Mouse (Mus musculus) CH12.LX (cell line): Measurements from ENCODE around the gene Slc39a3. TPM values are rescaled to one million over a fixed set of nuclear protein-coding genes. Genes with fewer than 3 reads are reported as not detected.

ENCODE experiments used
- DNase-seq: peaks from one replicate; pipeline ENCODE4 v3.0.0-alpha.2; 2013; ENCODE audit errors: extremely low read depth
- H3K27ac ChIP-seq: 2 replicates; pipeline ENCODE4 v1.5.1; 2012; ENCODE audit warnings: low read depth, mild to moderate bottlenecking, control low read depth, moderate library complexity; ENCODE audit not compliant: insufficient read depth
- H3K27me3 ChIP-seq: replicated peaks from 2 replicates; pipeline ENCODE3; 2012; ENCODE audit warnings: inconsistent platforms
- H3K36me3 ChIP-seq, 2 experiments: replicated peaks in 1 of 2; 2 replicates each; pipeline versions ENCODE3 to v1.6.1; 2012; ENCODE audit warnings: inconsistent platforms in 1 of 2, low read length in 1 of 2, mild to moderate bottlenecking in 1 of 2, mixed read lengths in 1 of 2, moderate library complexity in 1 of 2; ENCODE audit not compliant: control insufficient read depth in 1 of 2, insufficient read depth in 1 of 2
- H3K4me1 ChIP-seq, 2 experiments: 2 replicates each; pipeline ENCODE4 v1.6.1; 2012; ENCODE audit warnings: inconsistent platforms in 1 of 2, moderate library complexity in 1 of 2; ENCODE audit not compliant: insufficient read depth in 2 of 2, control insufficient read depth in 1 of 2
- H3K4me2 ChIP-seq: 2 replicates; pipeline ENCODE4 v1.6.1; 2012; ENCODE audit warnings: low read depth, mild to moderate bottlenecking, control low read depth; ENCODE audit not compliant: poor library complexity, insufficient read depth, severe bottlenecking
- H3K4me3 ChIP-seq, 3 experiments: fragments of 150-350 bp in 1 of 3; sonication (generic) in 1 of 3; replicated peaks in 1 of 3; 2 replicates each; pipeline versions ENCODE3 to v1.5.1; 2011 to 2012; ENCODE audit warnings: low read depth in 2 of 3, low read length in 2 of 3, mild to moderate bottlenecking in 2 of 3, moderate library complexity in 2 of 3, control low read depth in 1 of 3, improper control_type of control experiment in 1 of 3, inconsistent platforms in 1 of 3, mixed read lengths in 1 of 3; ENCODE audit not compliant: poor library complexity in 1 of 3
- H3K79me2 ChIP-seq: replicated peaks from 2 replicates; pipeline ENCODE4 v1.6.1; 2012; ENCODE audit warnings: mild to moderate bottlenecking, moderate library complexity; ENCODE audit not compliant: control insufficient read depth, poor library complexity, insufficient read depth, severe bottlenecking; ENCODE audit errors: extremely low read depth
- H3K9ac ChIP-seq: 2 replicates; pipeline ENCODE4 v1.6.1; 2012; ENCODE audit warnings: low read depth, mild to moderate bottlenecking, control low read depth, moderate library complexity; ENCODE audit not compliant: insufficient read depth
- H3K9me3 ChIP-seq: replicated peaks from 2 replicates; pipeline ENCODE3; 2012; ENCODE audit warnings: low read length, inconsistent platforms, mixed read lengths
- BHLHE40 ChIP-seq: IDR thresholded peaks from 2 replicates; pipeline ENCODE4 v1.6.1; 2011; ENCODE audit warnings: mild to moderate bottlenecking, low read depth, low read length, improper control_type of control experiment
- CHD1 ChIP-seq: IDR thresholded peaks from 2 replicates; pipeline ENCODE4 v1.6.1; 2012; ENCODE audit warnings: low read depth, low read length, improper control_type of control experiment, inconsistent platforms
- CTCF ChIP-seq, 2 experiments: IDR thresholded peaks in 1 of 2; conservative IDR thresholded peaks in 1 of 2; 2 replicates each; pipeline ENCODE4 v1.5.1; 2011 to 2012; ENCODE audit warnings: low read depth in 2 of 2, low read length in 2 of 2, improper control_type of control experiment in 1 of 2, inconsistent platforms in 1 of 2, mild to moderate bottlenecking in 1 of 2, moderate library complexity in 1 of 2
- E2F4 ChIP-seq: IDR thresholded peaks from 2 replicates; pipeline ENCODE4 v1.6.1; 2011; ENCODE audit warnings: low read depth, low read length, improper control_type of control experiment; ENCODE audit not compliant: insufficient replicate concordance
- ELF1 ChIP-seq: IDR thresholded peaks from 2 replicates; pipeline ENCODE4 v1.6.1; 2014; ENCODE audit warnings: low read depth, mild to moderate bottlenecking, inconsistent platforms, low read length, improper control_type of control experiment
- ETS1 ChIP-seq: conservative IDR thresholded peaks from 2 replicates; pipeline ENCODE4 v1.6.1; 2012; ENCODE audit warnings: low read depth, mild to moderate bottlenecking, inconsistent platforms, low read length, improper control_type of control experiment, moderate library complexity
- IRF4 ChIP-seq: IDR thresholded peaks from 2 replicates; pipeline ENCODE4 v1.6.1; 2014; ENCODE audit warnings: low read depth, mild to moderate bottlenecking, inconsistent platforms, low read length, improper control_type of control experiment
- JUN ChIP-seq: IDR thresholded peaks from 2 replicates; pipeline ENCODE4 v1.6.1; 2011; ENCODE audit warnings: low read depth, mild to moderate bottlenecking, low read length, improper control_type of control experiment, moderate library complexity; ENCODE audit not compliant: insufficient read depth
- JUND ChIP-seq: conservative IDR thresholded peaks from 2 replicates; pipeline ENCODE4 v1.6.1; 2011; ENCODE audit warnings: low read depth, low read length, improper control_type of control experiment
- KAT2A ChIP-seq: IDR thresholded peaks from 2 replicates; pipeline ENCODE4 v1.6.1; 2012; ENCODE audit warnings: low read length, improper control_type of control experiment, inconsistent platforms; ENCODE audit not compliant: insufficient replicate concordance
- MAFK ChIP-seq: IDR thresholded peaks from 2 replicates; pipeline ENCODE4 v1.6.1; 2011; ENCODE audit warnings: low read length, improper control_type of control experiment; ENCODE audit not compliant: insufficient replicate concordance
- NELFE ChIP-seq: IDR thresholded peaks from 2 replicates; pipeline ENCODE4 v1.6.1; 2011; ENCODE audit warnings: low read depth, low read length, improper control_type of control experiment
- NRF1 ChIP-seq: IDR thresholded peaks from 2 replicates; pipeline ENCODE4 v1.6.1; 2014; ENCODE audit warnings: low read depth, mild to moderate bottlenecking, inconsistent platforms, low read length, improper control_type of control experiment, moderate library complexity
- PAX5 ChIP-seq: IDR thresholded peaks from 2 replicates; pipeline ENCODE4 v1.6.1; 2012; ENCODE audit warnings: low read length, inconsistent platforms, mixed read lengths
- POLR2A ChIP-seq: IDR thresholded peaks from 2 replicates; pipeline ENCODE4 v1.6.1; 2011; ENCODE audit warnings: low read depth, mild to moderate bottlenecking, improper control_type of control experiment, low read length
- POLR2AphosphoS2 ChIP-seq: IDR thresholded peaks from 2 replicates; pipeline ENCODE4 v1.6.1; 2011; ENCODE audit warnings: low read depth, low read length, improper control_type of control experiment
- RAD21 ChIP-seq: IDR thresholded peaks from 2 replicates; pipeline ENCODE4 v1.6.1; 2011; ENCODE audit warnings: low read depth, mild to moderate bottlenecking, low read length, improper control_type of control experiment, moderate library complexity
- RCOR1 ChIP-seq: conservative IDR thresholded peaks from 2 replicates; pipeline ENCODE4 v1.6.1; 2012; ENCODE audit warnings: low read depth, mild to moderate bottlenecking, inconsistent platforms, low read length, improper control_type of control experiment
- SIN3A ChIP-seq: IDR thresholded peaks from 2 replicates; pipeline ENCODE4 v1.6.1; 2012; ENCODE audit warnings: low read length, improper control_type of control experiment, inconsistent platforms
- SMC3 ChIP-seq: IDR thresholded peaks from 2 replicates; pipeline ENCODE4 v1.6.1; 2011; ENCODE audit warnings: low read depth, low read length, improper control_type of control experiment
- TBP ChIP-seq: conservative IDR thresholded peaks from 2 replicates; pipeline ENCODE4 v1.6.1; 2011; ENCODE audit warnings: low read depth, low read length, improper control_type of control experiment
- UBTF ChIP-seq: IDR thresholded peaks from 2 replicates; pipeline ENCODE4 v1.6.1; 2012; ENCODE audit warnings: low read depth, mild to moderate bottlenecking, inconsistent platforms, low read length, improper control_type of control experiment, moderate library complexity
- USF1 ChIP-seq: IDR thresholded peaks from 2 replicates; pipeline ENCODE4 v1.6.1; 2014; ENCODE audit warnings: low read depth, mild to moderate bottlenecking, inconsistent platforms, low read length, improper control_type of control experiment
- ZNF384 ChIP-seq: IDR thresholded peaks from 2 replicates; pipeline ENCODE4 v1.6.1; 2012; ENCODE audit warnings: low read depth, low read length, improper control_type of control experiment, inconsistent platforms
- dilution Hi-C: fragments of 300-500 bp; cut with MboI; formaldehyde crosslinking; loops from 2 replicates; pipeline ENCODE4 v1.14.3; 2020; ENCODE audit warnings: low sequenced_read_pairs; ENCODE audit not compliant: extremely low pct_unique_long_range_greater_than_20kb, extremely low pct_ligation_motif_present
- in situ Hi-C: fragments of 300-500 bp; cut with MboI; formaldehyde crosslinking; loops from 3 replicates; pipeline ENCODE4 v1.14.3; 2019; ENCODE audit warnings: low sequenced_read_pairs, low pct_ligation_motif_present, low pct_unique_long_range_greater_than_20kb, mixed read lengths
- polyA plus RNA-seq: library from polyadenylated mRNA; unstranded; fragments of >175 nt; gene quantifications from 2 replicates; pipeline ENCODE4 v1.2.1, GENCODE M21; 2012; ENCODE audit warnings: low read depth; ENCODE audit not compliant: insufficient read length
- total RNA-seq, 2 experiments: library from RNA; depleted of rRNA; stranded (reverse); fragments of 300-350 nt in 1 of 2; fragments of >200 nt in 1 of 2; gene quantifications; 2 replicates each; pipeline ENCODE4 v1.2.3; 2012 to 2014

Gene Slc39a3
- total and polyA plus RNA-seq, 3 experiments: 3.9 to 7.2 (median 4.2) TPM

- no peak for TF ChIP-seq UBTF
- no peak for TF ChIP-seq MAFK
- TF ChIP-seq JUND: peak; percentile 65
- TF ChIP-seq TBP: peak; percentile 77; the same call in 1 of the 2 replicates
- no peak; the same call in 1 of the 2 replicates for TF ChIP-seq SIN3A
- peak; percentile 9; the same call in 1 of the 2 replicates for TF ChIP-seq IRF4
- TF ChIP-seq CHD1: no peak
- TF ChIP-seq NELFE: peak; percentile 81
- TF ChIP-seq NRF1: peak; percentile 100
- no peak for TF ChIP-seq RAD21
Measured at GRCm38 (mm10) chr10:81059603-81060543, 22.6 kb upstream of the Slc39a3 start, which contains the start of gene Sgta (continued).

- no peaks in the 10 kb centered on the region for H3K27me3 ChIP-seq
- TF ChIP-seq SMC3 (no peak), CTCF (conservative IDR thresholded peaks at IDR 0.05 in 1 of 2, IDR thresholded peaks at IDR 0.05 in 1 of 2; ENCODE audit: low read depth in 2 of 2, low read length in 2 of 2) (no peak), ZNF384 (no peak), ELF1 (no peak), JUN (no peak), PAX5 (no peak), USF1 (no peak), KAT2A (no peak), CHD1 (no peak), NELFE (no peak), RCOR1 (no peak), BHLHE40 (no peak), E2F4 (no peak), POLR2A (no peak), ETS1 (no peak), JUND (no peak), POLR2AphosphoS2 (no peak)
- H3K36me3 ChIP-seq: peaks cover 8 to 47% of the 10 kb centered on the region in 2 experiments
- DNase-seq: no peak
- no peak overlapping the region for H3K27ac ChIP-seq
- H3K9me3 ChIP-seq: no peaks in the 10 kb centered on the region
- peak overlapping the region; percentile 90 for H3K4me2 ChIP-seq
- in situ Hi-C loops (no loop called here), dilution Hi-C loops (no loop called here)
- peaks cover 53% of the 10 kb centered on the region for H3K79me2 ChIP-seq
- H3K9ac ChIP-seq: peak overlapping the region; percentile 92
- H3K4me1 ChIP-seq: peaks cover 8 to 33% of the 10 kb centered on the region in 2 experiments
- H3K4me3 ChIP-seq: peak overlapping the region; percentile 92 to 96 (median 95)
Measured at GRCm38 (mm10) chr10:81058896-81059295, 21.7 kb upstream of the Slc39a3 start.
